Mouse (Mus musculus): ENCODE measurements around the gene Pnpla5.

Pnpla5 gene

GRCm38 (mm10) chr15:84065701-84066100 is 57.3 kb downstream of the Pnpla5 start:
- DNase-seq, result no peak

GRCm38 (mm10) chr15:84065140-84065539 is 57.8 kb downstream of the Pnpla5 start, which contains the start of gene Efcab6:
Gene Efcab6, minus strand, starts transcription at chr15:84065379.
- peak; percentile 72 for DNase-seq
